Mouse (Mus musculus) left cerebral cortex, adult 18-20 months (tissue): ENCODE data around the gene Nup88. TPM values are rescaled to one million over a fixed set of nuclear protein-coding genes. Genes with fewer than 3 reads are reported as not detected.

Experiments
- total RNA-seq, 2 experiments: library from RNA; stranded (reverse); gene quantifications; 2 replicates each; pipeline ENCODE4 v1.2.3; 2021

Gene Nup88
- total RNA-seq, 2 experiments from 2014 or later, result 52.0 to 52.5 TPM

Other genes starting within 250 kb of the Nup88 start
- 10 to 100 TPM; 17.2 to 17.9 TPM for gene Zfp3, start 205.8 kb downstream of the Nup88 start, total RNA-seq
- gene Scimp, start 157.4 kb downstream of the Nup88 start, total RNA-seq, result not detected
- gene Rabep1, start 125.2 kb downstream of the Nup88 start, total RNA-seq, result 100 to 1,000 TPM; 140 TPM
- gene Rpain, start 240 bp upstream of the Nup88 start, total RNA-seq, result 10 to 100 TPM; 39.6 to 42.2 TPM
- 10 to 100 TPM; 96.4 to 97.1 TPM for gene C1qbp, start 13.1 kb upstream of the Nup88 start, total RNA-seq
- gene Dhx33, start 34.5 kb upstream of the Nup88 start, total RNA-seq, result 10 to 100 TPM; 25.9 to 27.0 TPM
- gene Mis12, start 49.6 kb upstream of the Nup88 start, total RNA-seq, result 10 to 100 TPM; 20.4 to 20.8 TPM
- 10 to 100 TPM; 21.0 to 28.8 TPM for gene Derl2, start 49.9 kb upstream of the Nup88 start, total RNA-seq
- gene 6330403K07Rik, start 63.5 kb upstream of the Nup88 start, total RNA-seq, result 100 to 1,000 TPM; 274 to 322 TPM
- gene Nlrp1a, start 174.7 kb upstream of the Nup88 start, total RNA-seq, result under 1 TPM; 0.58 to 0.87 TPM